Mouse (Mus musculus) limb, embryonic 13.5 days (tissue): ENCODE measurements around the gene C1qtnf4. TPM values are rescaled to one million over a fixed set of nuclear protein-coding genes. Genes with fewer than 3 reads are reported as not detected.
A peak's percentile ranks its signal among the peaks of the same experiment; 100 is the strongest.
"Not testable (repeated sequence)": the region's sequence is repeated elsewhere in the genome, so short reads cannot be mapped to it uniquely, and the experiment has no call there.

Experiments used
- ATAC-seq: fragments of 200-750 bp; cut with Nextera tagmentation; 2 replicates; pipeline ENCODE4 v1.8.0; 2017; ENCODE audit warnings: low read depth, moderate number of reproducible peaks, moderate TSS enrichment; ENCODE audit not compliant: low FRiP score
- H3K27ac ChIP-seq: fragments of 300-500 bp; sonication (generic); 2 replicates; pipeline ENCODE4 v1.5.1; 2015; ENCODE audit warnings: inconsistent platforms, mild to moderate bottlenecking, moderate library complexity
- H3K27me3 ChIP-seq: fragments of 300-500 bp; sonication (generic); 2 replicates; pipeline ENCODE4 v1.6.1; 2015; ENCODE audit warnings: mild to moderate bottlenecking, inconsistent platforms
- H3K36me3 ChIP-seq: fragments of 300-500 bp; sonication (generic); 2 replicates; pipeline ENCODE4 v1.6.1; 2015; ENCODE audit warnings: inconsistent platforms, mild to moderate bottlenecking, moderate library complexity
- H3K4me1 ChIP-seq: fragments of 300-500 bp; sonication (generic); 2 replicates; pipeline ENCODE4 v1.6.1; 2015; ENCODE audit warnings: inconsistent platforms
- H3K4me2 ChIP-seq: fragments of 300-500 bp; sonication (generic); replicated peaks from 2 replicates; pipeline ENCODE4 v1.6.1; 2015; ENCODE audit warnings: inconsistent platforms, mild to moderate bottlenecking, moderate library complexity
- H3K4me3 ChIP-seq: fragments of 300-500 bp; sonication (generic); 2 replicates; pipeline ENCODE4 v1.5.1; 2015; ENCODE audit warnings: moderate library complexity, mild to moderate bottlenecking, inconsistent platforms
- H3K9ac ChIP-seq: fragments of 300-500 bp; sonication (generic); 2 replicates; pipeline ENCODE4 v1.6.1; 2015; ENCODE audit warnings: mild to moderate bottlenecking, inconsistent platforms
- H3K9me3 ChIP-seq: fragments of 300-500 bp; sonication (generic); 2 replicates; pipeline ENCODE4 v1.6.1; 2016; ENCODE audit warnings: inconsistent platforms
- WGBS: fragments of 180-500 bp; shearing (Covaris S2); methylation state at CpG from one replicate; pipeline ENCODE4 v1.1.7; 2015; 5-methylcytosine and 5-hydroxymethylcytosine counted together
- polyA plus RNA-seq: library from polyadenylated mRNA; unstranded; fragments of >200 nt; fragmentation: Nextera tagmentation; extraction: Ambion mirVana; gene quantifications from 2 replicates; pipeline ENCODE4 v1.2.1, GENCODE M21; 2015

The C1qtnf4 gene
- polyA plus RNA-seq, 1 experiment from 2014 or later = 27.0 TPM

GRCm38 (mm10) chr2:90889550-90890548 is 4.2 kb downstream of the C1qtnf4 start:
- peak; percentile 83 for ATAC-seq
- H3K9ac ChIP-seq = peak overlapping the region; percentile 81
- peak overlapping the region; percentile 87 for H3K4me2 ChIP-seq
- peaks cover 21% of the 10 kb centered on the region for H3K36me3 ChIP-seq
- H3K27me3 ChIP-seq = peaks cover 51% of the 10 kb centered on the region
- H3K4me3 ChIP-seq = peak overlapping the region; percentile 62
- no peaks in the 10 kb centered on the region for H3K9me3 ChIP-seq
- H3K27ac ChIP-seq = no peak overlapping the region
- WGBS = 2% methylated on average over 133 of the region's 133 CpGs
- peaks cover 30% of the 10 kb centered on the region for H3K4me1 ChIP-seq

- Histone ChIP-seq H3K27me3 (peaks cover 11% of the 10 kb centered on the region), H3K9ac (no peak overlapping the region), H3K27ac (no peak overlapping the region), H3K36me3 (peaks cover 60% of the 10 kb centered on the region), H3K4me3 (no peak overlapping the region), H3K4me2 (no peak overlapping the region), H3K9me3 (no peaks in the 10 kb centered on the region), H3K4me1 (peaks cover 14% of the 10 kb centered on the region)
- WGBS = 91% methylated on average over 6 of the region's 6 CpGs
- ATAC-seq = no peak
These were observed 8.1 kb downstream of the C1qtnf4 start for GRCm38 (mm10) chr2:90893673-90894298.

DNA sequence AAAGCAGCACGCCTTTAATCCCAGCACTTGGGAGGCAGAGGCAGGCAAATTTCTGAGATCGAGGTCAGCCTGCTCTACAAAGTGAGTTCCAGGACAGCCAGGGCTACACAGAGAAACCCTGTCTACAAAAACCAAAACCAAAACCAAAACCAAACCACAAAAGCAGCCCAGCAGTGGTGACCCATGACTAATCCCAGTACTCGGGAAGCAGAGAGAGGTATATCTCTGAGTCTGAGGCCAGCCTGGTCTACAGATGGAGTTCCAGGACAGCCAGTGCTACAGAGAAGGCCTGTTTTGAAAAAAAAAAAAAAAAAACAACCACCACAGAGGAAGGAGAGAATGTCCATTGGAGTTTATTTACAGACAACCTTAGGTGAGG is 8.6 kb downstream of the C1qtnf4 start:
- ATAC-seq, H3K4me3 ChIP-seq, H3K9me3 ChIP-seq, H3K27ac ChIP-seq, H3K9ac ChIP-seq, H3K4me2 ChIP-seq, H3K27me3 ChIP-seq: not testable (repeated sequence)
- Histone ChIP-seq H3K4me1 (peaks cover 11% of the 10 kb centered on the region), H3K36me3 (peaks cover 64% of the 10 kb centered on the region)
- 96% methylated on average over 3 of the region's 3 CpGs for WGBS

DNA sequence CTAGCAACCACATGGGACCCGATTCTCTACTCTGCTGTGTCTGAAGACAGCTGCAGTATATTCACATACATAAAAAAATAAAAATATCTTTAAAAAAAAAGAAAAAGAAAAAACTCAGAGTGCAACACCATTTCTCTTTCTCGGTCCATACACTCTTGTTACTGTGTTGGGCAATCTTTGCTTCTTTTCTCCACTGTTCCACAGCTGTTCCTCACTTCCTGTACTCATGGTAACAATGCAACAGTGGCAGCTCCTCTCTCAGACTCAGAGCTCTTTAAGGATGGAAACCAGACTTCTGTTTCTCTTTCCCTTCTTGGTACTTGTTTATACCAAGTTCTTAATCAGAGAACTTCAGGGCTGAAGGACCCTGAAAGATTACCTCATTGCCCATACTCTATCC is 17.7 kb downstream of the C1qtnf4 start:
- H3K36me3 ChIP-seq = peaks cover 58% of the 10 kb centered on the region
- 92% methylated on average over 2 of the region's 2 CpGs for WGBS
- H3K4me1 ChIP-seq = peaks cover 30% of the 10 kb centered on the region
- no peak for ATAC-seq
- no peak overlapping the region for H3K27ac ChIP-seq
- H3K9me3 ChIP-seq = no peaks in the 10 kb centered on the region
- H3K4me2 ChIP-seq = peak overlapping the region; percentile 80
- H3K27me3 ChIP-seq = no peaks in the 10 kb centered on the region
- H3K4me3 ChIP-seq = peak overlapping the region; percentile 85
- H3K9ac ChIP-seq = peak overlapping the region; percentile 93

DNA sequence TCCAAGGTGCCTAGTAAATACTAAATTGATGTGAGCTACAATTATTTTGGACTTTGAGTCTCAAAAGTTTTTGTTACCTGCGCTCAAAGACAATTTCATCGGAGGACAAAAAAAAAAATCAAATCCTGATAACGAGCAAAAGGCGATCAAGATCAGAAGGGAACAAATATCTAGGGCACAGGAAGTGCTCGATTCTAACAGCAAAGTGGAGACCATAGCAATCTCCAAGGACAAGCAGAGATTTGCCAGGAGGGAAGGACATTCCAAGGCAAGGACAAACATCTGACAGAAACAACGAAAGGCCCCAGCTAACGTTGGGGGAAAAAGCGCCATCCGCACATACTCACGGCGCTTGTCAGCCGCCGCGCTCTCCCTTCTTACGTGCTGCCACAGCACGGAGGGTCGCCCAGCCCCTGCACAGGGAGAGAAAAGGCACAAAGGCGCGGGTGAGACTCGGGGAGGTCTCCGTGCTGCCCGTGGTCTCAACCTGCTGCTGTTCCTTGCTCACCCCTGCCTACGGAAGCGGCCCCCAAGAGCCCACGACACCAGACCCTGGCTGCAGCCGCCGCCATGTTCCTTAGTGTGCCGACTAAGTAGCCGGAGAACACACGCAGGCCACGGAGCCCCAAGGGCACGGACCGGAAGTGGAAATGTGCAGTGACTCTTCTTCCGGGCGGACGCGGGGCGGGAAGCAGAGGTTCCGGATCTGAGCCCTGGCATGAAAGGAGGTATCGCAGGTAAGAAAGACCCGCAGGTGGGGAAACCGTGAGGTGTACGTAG is 18.6 kb downstream of the C1qtnf4 start, which contains the start of the genes Kbtbd4 and Ndufs3:
Kbtbd4 (plus strand) TSS at position 665 of the 780 bp plus-strand sequence.
Ndufs3 (minus strand) TSS at position 752 of the 780 bp plus-strand sequence.
- H3K36me3 ChIP-seq = peaks cover 59% of the 10 kb centered on the region
- peak within 1 kb of the TSS; percentile 80 for H3K4me2 ChIP-seq
- WGBS = under 1% methylated on average over 43 of the region's 43 CpGs

DNA sequence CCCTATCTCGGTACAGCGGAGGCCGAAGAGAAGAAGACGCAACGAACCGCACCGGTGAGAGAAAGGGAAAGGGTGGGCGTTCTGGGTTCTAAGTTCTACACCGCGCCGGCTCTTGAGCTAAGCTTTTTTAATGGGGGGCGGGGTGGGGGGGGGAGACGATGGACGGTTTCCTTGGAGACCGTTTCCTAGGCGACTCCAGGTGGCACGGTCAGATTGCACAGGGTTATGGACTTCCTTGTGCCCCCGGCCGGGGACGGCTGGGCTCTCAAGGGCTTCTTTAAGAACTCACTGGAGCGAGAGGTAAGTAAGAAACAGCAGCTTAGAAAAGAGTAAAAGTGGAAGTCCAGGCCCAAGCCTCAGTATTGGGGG is 19.2 kb downstream of the C1qtnf4 start:
- peak overlapping the region; percentile 91 for H3K27ac ChIP-seq
- peaks cover 30% of the 10 kb centered on the region for H3K4me1 ChIP-seq
- peak; percentile 66 for ATAC-seq
- H3K27me3 ChIP-seq = no peaks in the 10 kb centered on the region
- H3K4me3 ChIP-seq = peak overlapping the region; percentile 85
- peak overlapping the region; percentile 93 for H3K9ac ChIP-seq
- WGBS = 0% methylated on average over 21 of the region's 21 CpGs
- H3K9me3 ChIP-seq = no peaks in the 10 kb centered on the region
- peaks cover 64% of the 10 kb centered on the region for H3K36me3 ChIP-seq
- peak overlapping the region; percentile 80 for H3K4me2 ChIP-seq

More for the DNA sequence above, 18.6 kb downstream of the C1qtnf4 start, which contains the start of the genes Kbtbd4 and Ndufs3:
- H3K9ac ChIP-seq = peak within 1 kb of the TSS; percentile 93
- peaks cover 30% of the 10 kb centered on the region for H3K4me1 ChIP-seq
- H3K4me3 ChIP-seq = peak within 1 kb of the TSS; percentile 85
- no peaks in the 10 kb centered on the region for H3K27me3 ChIP-seq
- H3K9me3 ChIP-seq = no peaks in the 10 kb centered on the region
- peak; percentile 95 for ATAC-seq
- peak within 1 kb of the TSS; percentile 91 for H3K27ac ChIP-seq

DNA sequence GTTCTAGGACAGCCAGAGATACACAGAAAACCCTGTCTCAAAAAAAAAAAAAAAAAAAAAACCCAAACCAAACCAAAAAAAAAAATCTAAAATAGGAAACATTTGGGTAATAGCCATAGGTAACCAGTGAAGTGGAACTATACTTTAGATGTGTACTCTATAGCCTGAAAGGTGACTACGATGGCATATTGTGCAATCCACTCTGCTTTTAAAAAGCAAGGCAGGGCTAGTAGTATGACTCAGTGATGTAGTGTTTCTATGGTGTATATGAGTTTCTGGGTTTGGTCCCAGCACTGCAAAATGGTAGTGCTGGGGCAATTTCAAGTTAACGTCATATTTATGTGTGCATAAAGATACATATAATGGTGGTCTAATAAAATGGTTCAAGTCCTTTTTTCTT is 21.1 kb downstream of the C1qtnf4 start:
- H3K4me1 ChIP-seq = peaks cover 30% of the 10 kb centered on the region
- WGBS = 95% methylated on average over 2 of the region's 2 CpGs

GRCm38 (mm10) chr2:90910861-90911260 is 25.2 kb downstream of the C1qtnf4 start:
- no peak overlapping the region for H3K27ac ChIP-seq
- H3K9me3 ChIP-seq = no peaks in the 10 kb centered on the region
- WGBS = 84% methylated on average over 1 of the region's 1 CpGs
- H3K4me1 ChIP-seq = peaks cover 19% of the 10 kb centered on the region
- peaks cover 78% of the 10 kb centered on the region for H3K36me3 ChIP-seq
- no peak overlapping the region for H3K9ac ChIP-seq
- no peak for ATAC-seq
- no peaks in the 10 kb centered on the region for H3K27me3 ChIP-seq
- no peak overlapping the region for H3K4me3 ChIP-seq
- no peak overlapping the region for H3K4me2 ChIP-seq

More for the DNA sequence above, 21.1 kb downstream of the C1qtnf4 start:
- Histone ChIP-seq H3K9me3 (no peaks in the 10 kb centered on the region), H3K36me3 (peaks cover 70% of the 10 kb centered on the region), H3K27me3 (no peaks in the 10 kb centered on the region), H3K9ac (no peak overlapping the region), H3K4me2 (no peak overlapping the region), H3K27ac (no peak overlapping the region), H3K4me3 (no peak overlapping the region)
- no peak for ATAC-seq

DNA sequence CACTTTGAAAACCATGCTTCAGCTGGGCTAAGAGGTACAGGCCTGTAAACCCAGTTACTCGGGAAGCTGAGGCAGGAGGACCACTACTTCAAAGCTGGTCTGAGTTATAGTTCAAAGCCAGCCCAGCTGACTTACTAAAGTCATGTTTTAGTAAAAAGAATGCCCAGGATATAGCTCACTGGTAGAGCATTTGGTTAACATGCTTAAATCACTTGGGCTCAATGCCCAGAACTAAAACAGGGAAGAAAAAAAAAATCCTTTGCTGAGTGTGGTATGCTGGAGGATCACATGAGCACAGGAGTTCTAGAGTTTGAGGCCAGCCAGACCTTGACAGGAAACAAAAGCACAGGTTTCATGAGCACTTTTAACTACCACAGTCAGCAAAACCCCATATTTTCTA is 26.0 kb downstream of the C1qtnf4 start:
- Histone ChIP-seq H3K4me2 (no peak overlapping the region), H3K4me1 (peaks cover 21% of the 10 kb centered on the region), H3K27me3 (no peaks in the 10 kb centered on the region), H3K27ac (no peak overlapping the region), H3K9ac (no peak overlapping the region), H3K9me3 (no peaks in the 10 kb centered on the region), H3K4me3 (no peak overlapping the region), H3K36me3 (peaks cover 71% of the 10 kb centered on the region)
- 74% methylated on average over 1 of the region's 1 CpGs for WGBS
- no peak for ATAC-seq

DNA sequence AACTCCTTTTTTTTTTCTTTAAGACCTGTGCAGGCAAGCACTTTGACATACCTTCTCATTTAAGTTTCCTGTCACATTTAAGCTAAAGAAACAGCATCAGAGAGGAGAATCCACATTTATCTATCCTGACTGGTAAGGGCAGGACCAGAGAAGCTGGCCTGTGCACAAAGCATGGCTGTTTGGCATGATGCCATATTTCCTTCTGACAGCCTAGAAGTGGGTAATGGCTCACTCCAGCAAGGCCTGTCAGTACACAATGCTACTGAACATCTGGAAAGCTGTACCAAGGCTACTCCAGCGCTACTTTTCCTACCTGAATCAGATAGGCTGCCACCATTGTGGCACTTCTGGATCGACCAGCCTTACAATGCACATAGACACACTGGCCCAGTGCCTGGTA is 28.0 kb downstream of the C1qtnf4 start:
- Histone ChIP-seq H3K9ac (peak overlapping the region; percentile 19; the same call in 1 of the 2 replicates), H3K4me2 (no peak overlapping the region), H3K27me3 (no peaks in the 10 kb centered on the region), H3K27ac (no peak overlapping the region), H3K4me3 (no peak overlapping the region), H3K9me3 (no peaks in the 10 kb centered on the region), H3K4me1 (peaks cover 24% of the 10 kb centered on the region), H3K36me3 (peaks cover 52% of the 10 kb centered on the region)
- 88% methylated on average over 2 of the region's 2 CpGs for WGBS
- ATAC-seq = no peak

DNA sequence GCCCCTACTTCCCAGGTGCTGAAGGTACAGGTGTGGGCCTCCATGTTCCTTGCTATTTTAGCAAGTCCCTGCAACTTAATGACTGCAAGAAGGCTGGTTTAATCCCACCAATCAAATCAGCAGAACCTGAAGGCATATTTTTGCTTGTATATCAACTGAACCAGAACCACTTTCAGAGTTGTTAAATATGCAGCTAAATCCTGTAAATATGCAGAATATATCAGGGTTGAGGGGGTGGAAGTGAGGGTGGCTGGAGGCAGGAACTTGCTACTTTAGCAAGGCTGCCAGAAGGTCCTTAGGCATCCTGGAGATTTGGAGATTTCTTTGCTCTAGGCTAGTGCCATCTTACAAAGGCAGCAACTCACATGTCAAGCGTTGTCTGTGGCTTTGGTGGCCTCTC is 29.9 kb downstream of the C1qtnf4 start:
- Histone ChIP-seq H3K9me3 (no peaks in the 10 kb centered on the region), H3K27ac (no peak overlapping the region), H3K4me3 (no peak overlapping the region), H3K36me3 (peaks cover 34% of the 10 kb centered on the region), H3K4me2 (peak overlapping the region; percentile 80), H3K9ac (0 out of 2 replicates have a peak overlapping the region, but pooled peaks have one; percentile 98), H3K27me3 (no peaks in the 10 kb centered on the region), H3K4me1 (peaks cover 24% of the 10 kb centered on the region)
- 76% methylated on average over 1 of the region's 1 CpGs for WGBS
- no peak for ATAC-seq
